Mouse (Mus musculus) testis, adult 2 months (tissue): ENCODE measurements around the gene Rapgef5.

Experiments used
- CTCF ChIP-seq: fragments of 200-500 bp; IDR thresholded peaks from 2 replicates; pipeline ENCODE4 v1.5.1; 2012; ENCODE audit warnings: low read depth, mild to moderate bottlenecking, inconsistent platforms, low read length, moderate library complexity; ENCODE audit not compliant: control insufficient read depth, insufficient read depth, insufficient replicate concordance
- POLR2A ChIP-seq: fragments of 200-500 bp; IDR thresholded peaks from 2 replicates; pipeline ENCODE4 v1.6.1; 2012; ENCODE audit warnings: low read depth, mild to moderate bottlenecking, inconsistent platforms, low read length, moderate library complexity; ENCODE audit not compliant: control insufficient read depth

GRCm38 (mm10) chr12:117502834-117503233 is 13.4 kb upstream of the Rapgef5 start:
- TF ChIP-seq CTCF, result no peak
- no peak for TF ChIP-seq POLR2A
